Mouse (Mus musculus) heart, adult 2 months (tissue): Measurements from ENCODE around the gene Arhgef15. TPM values are rescaled to one million over a fixed set of nuclear protein-coding genes. Genes with fewer than 3 reads are reported as not detected.
"Not testable (repeated sequence)": the region's sequence is repeated elsewhere in the genome, so short reads cannot be mapped to it uniquely, and the experiment has no call there.

Source experiments
- DNase-seq, 2 experiments: peaks; one replicate each; pipeline ENCODE4 v3.0.0; 2021
- H3K27ac ChIP-seq: fragments of 200-600 bp; 2 replicates; pipeline ENCODE4 v1.8.1; 2022
- H3K27me3 ChIP-seq: fragments of 200-500 bp; 2 replicates; pipeline ENCODE4 v1.6.1; 2012; ENCODE audit warnings: mild to moderate bottlenecking, low read length, inconsistent platforms, mixed read lengths; ENCODE audit not compliant: control insufficient read depth, insufficient read depth
- H3K36me3 ChIP-seq: fragments of 200-500 bp; 2 replicates; pipeline ENCODE4 v1.6.1; 2012; ENCODE audit warnings: low read length, inconsistent platforms; ENCODE audit not compliant: control insufficient read depth, insufficient read depth
- H3K4me1 ChIP-seq: fragments of 200-500 bp; 2 replicates; pipeline ENCODE4 v1.6.1; 2011; ENCODE audit warnings: low read length; ENCODE audit not compliant: control insufficient read depth, insufficient read depth
- H3K4me3 ChIP-seq: fragments of 200-600 bp; 2 replicates; pipeline ENCODE4 v1.8.1; 2022
- H3K79me2 ChIP-seq: fragments of 200-500 bp; replicated peaks from 2 replicates; pipeline ENCODE4 v1.6.1; 2012; ENCODE audit warnings: mild to moderate bottlenecking, inconsistent platforms, low read length, moderate library complexity, mixed read lengths; ENCODE audit not compliant: control insufficient read depth, insufficient read depth
- H3K9ac ChIP-seq: fragments of 200-500 bp; 2 replicates; pipeline ENCODE4 v1.6.1; 2012; ENCODE audit warnings: low read depth, mild to moderate bottlenecking, control low read depth, inconsistent platforms, low read length, mixed read lengths
- CTCF ChIP-seq: fragments of 200-600 bp; IDR thresholded peaks from 2 replicates; pipeline ENCODE4 v1.8.1; 2022; ENCODE audit warnings: antibody characterized with exemption, mild to moderate bottlenecking, moderate library complexity
- EP300 ChIP-seq: fragments of 200-500 bp; IDR thresholded peaks from 2 replicates; pipeline ENCODE4 v1.6.1; 2011; ENCODE audit warnings: low read depth, low read length, control low read depth; ENCODE audit not compliant: insufficient read depth
- POLR2A ChIP-seq: fragments of 200-500 bp; IDR thresholded peaks from 2 replicates; pipeline ENCODE4 v1.6.1; 2011; ENCODE audit warnings: mild to moderate bottlenecking, low read depth, low read length, control low read depth; ENCODE audit not compliant: insufficient read depth
- WGBS: fragments of 180-500 bp; shearing (Covaris S2); methylation state at CpG from one replicate; pipeline ENCODE4 v1.1.7; 2018; 5-methylcytosine and 5-hydroxymethylcytosine counted together
- intact Hi-C: fragments of 180-260 bp; cut with DNase I; formaldehyde crosslinking; loops from one replicate; pipeline ENCODE4 v1.15.1; 2025
- polyA plus RNA-seq: library from polyadenylated mRNA; depleted of rRNA; stranded (reverse); fragments of >200 nt; gene quantifications from 2 replicates; pipeline ENCODE4 v1.2.3, GENCODE M21; 2012
- total RNA-seq, 2 experiments: library from RNA; stranded (reverse); gene quantifications; 2 replicates each; pipeline ENCODE4 v1.2.3; 2021

The Arhgef15 gene
- total and polyA plus RNA-seq, 3 experiments: 27.8 to 77.3 (median 28.5) TPM

GRCm38 (mm10) chr11:68975601-68976000 lies 18.3 kb upstream of the Arhgef15 start:
- no peak for TF ChIP-seq EP300
- no peak for TF ChIP-seq CTCF
- TF ChIP-seq POLR2A: no peak
- 82% methylated on average over 1 of the region's 1 CpGs for WGBS
- no peaks in the 10 kb centered on the region for H3K36me3 ChIP-seq
- DNase-seq: no peak
- H3K27ac ChIP-seq: no peak overlapping the region
- intact Hi-C loops: no loop called here
- H3K4me3 ChIP-seq: no peak overlapping the region
- H3K27me3 ChIP-seq: no peaks in the 10 kb centered on the region
- H3K79me2 ChIP-seq: no peaks in the 10 kb centered on the region
- no peak overlapping the region for H3K9ac ChIP-seq
- peaks cover 6% of the 10 kb centered on the region for H3K4me1 ChIP-seq

- Histone ChIP-seq H3K9ac (peak within 1 kb of the TSS; percentile 67; the same call in 1 of the 2 replicates), H3K4me3 (peak within 1 kb of the TSS; percentile 56; the same call in 1 of the 2 replicates), H3K36me3 (no peaks in the 10 kb centered on the region), H3K27ac (no peak within 1 kb of the TSS), H3K79me2 (no peaks in the 10 kb centered on the region), H3K4me1 (peaks cover 6% of the 10 kb centered on the region), H3K27me3 (no peaks in the 10 kb centered on the region)
- no peak for TF ChIP-seq CTCF
- TF ChIP-seq POLR2A: no peak
- no peak for TF ChIP-seq EP300
- intact Hi-C loops: no loop called here
- no peak for DNase-seq
- WGBS: 71% methylated on average over 7 of the region's 7 CpGs
Measured at GRCm38 (mm10) chr11:68975085-68975484, 17.8 kb upstream of the Arhgef15 start, which contains the start of gene Rangrf. Gene Rangrf, minus strand, starts transcription at chr11:68975185.

DNA sequence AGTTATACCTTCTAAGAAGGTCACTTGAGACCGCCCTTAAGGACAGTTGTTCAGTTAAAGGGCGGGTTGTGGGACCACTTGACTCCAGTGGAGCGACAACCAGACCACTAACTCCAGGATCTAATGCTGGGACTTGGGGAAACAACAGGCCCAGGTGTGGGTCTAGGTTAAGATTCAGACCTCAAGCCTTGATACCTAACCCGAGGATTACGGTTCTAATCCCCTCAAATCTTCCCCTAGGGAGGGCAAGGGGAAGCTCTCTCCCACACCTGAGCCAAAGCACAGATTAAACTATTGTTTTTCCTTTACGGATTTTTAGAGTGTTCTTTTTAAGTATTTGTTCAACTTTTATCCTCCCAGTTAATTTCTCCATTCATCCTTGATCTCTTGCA lies 16.8 kb upstream of the Arhgef15 start:
- Histone ChIP-seq H3K36me3 (no peaks in the 10 kb centered on the region), H3K79me2 (no peaks in the 10 kb centered on the region), H3K9ac (peak overlapping the region; percentile 67), H3K4me3 (peak overlapping the region; percentile 56), H3K27ac (peak overlapping the region; percentile 66), H3K27me3 (no peaks in the 10 kb centered on the region), H3K4me1 (peaks cover 7% of the 10 kb centered on the region)
- TF ChIP-seq POLR2A (no peak), CTCF (no peak), EP300 (no peak)
- no peak for DNase-seq
- intact Hi-C loops: no loop called here
- WGBS: 37% methylated on average over 6 of the region's 6 CpGs

GRCm38 (mm10) chr11:68973250-68974058 lies 16.2 kb upstream of the Arhgef15 start:
- Histone ChIP-seq H3K27ac (peak overlapping the region; percentile 66), H3K9ac (peak overlapping the region; percentile 67), H3K4me3 (peak overlapping the region; percentile 56)
- 0 out of 2 replicates have a peak, but pooled peaks have one; percentile 16 for TF ChIP-seq POLR2A
- H3K36me3 ChIP-seq, intact Hi-C loops, H3K27me3 ChIP-seq, H3K79me2 ChIP-seq, H3K4me1 ChIP-seq: not testable (repeated sequence)
- WGBS: under 1% methylated on average over 38 of the region's 38 CpGs
- DNase-seq: peak; percentile 89 to 91

GRCm38 (mm10) chr11:68970232-68970631 lies 13.0 kb upstream of the Arhgef15 start:
- Histone ChIP-seq H3K4me1 (peaks cover 8% of the 10 kb centered on the region), H3K9ac (no peak overlapping the region), H3K79me2 (no peaks in the 10 kb centered on the region), H3K27me3 (no peaks in the 10 kb centered on the region), H3K4me3 (no peak overlapping the region), H3K27ac (no peak overlapping the region), H3K36me3 (no peaks in the 10 kb centered on the region)
- TF ChIP-seq POLR2A: no peak
- no peak for TF ChIP-seq EP300
- TF ChIP-seq CTCF: no peak
- WGBS: 42% methylated on average over 4 of the region's 4 CpGs
- intact Hi-C loops: no loop called here
- DNase-seq: peak in 1 of 2 experiments; percentile 52

GRCm38 (mm10) chr11:68968752-68969151 lies 11.5 kb upstream of the Arhgef15 start:
- Histone ChIP-seq H3K27ac (no peak overlapping the region), H3K36me3 (no peaks in the 10 kb centered on the region), H3K4me3 (no peak overlapping the region), H3K4me1 (peaks cover 6% of the 10 kb centered on the region), H3K79me2 (no peaks in the 10 kb centered on the region), H3K9ac (no peak overlapping the region), H3K27me3 (no peaks in the 10 kb centered on the region)
- intact Hi-C loops: loop anchor here (5.0 kb wide), 2 partner anchors 69 to 154 kb away; partner anchors contain the start of genes 9130213A22Rik and Hes7
- TF ChIP-seq CTCF (no peak), POLR2A (no peak), EP300 (no peak)
- WGBS: 87% methylated on average over 11 of the region's 11 CpGs
- no peak for DNase-seq
